Mouse (Mus musculus): ENCODE measurements around the gene Vstm2a. TPM values are rescaled to one million over a fixed set of nuclear protein-coding genes. Genes with fewer than 3 reads are reported as not detected.

Vstm2a gene
- polyA plus RNA-seq, 1 experiment = 0.80 TPM

- no peak for DNase-seq (ENCODE audit: low read depth)
These were observed 182.2 kb downstream of the Vstm2a start for GRCm38 (mm10) chr11:16439548-16440251.
